Mouse (Mus musculus) megakaryocyte progenitor cell, adult 5-6 weeks (primary cell): ENCODE results near the gene Gm28048. TPM values are rescaled to one million over a fixed set of nuclear protein-coding genes. Genes with fewer than 3 reads are reported as not detected.

Source experiments
- ATAC-seq: replicated peaks from 2 replicates; pipeline ENCODE4 v1.8.0; 2016; ENCODE audit warnings: mild to moderate bottlenecking, moderate TSS enrichment, inconsistent platforms; ENCODE audit not compliant: poor library complexity
- total RNA-seq, 2 experiments: library from RNA; stranded (forward) in 1 of 2; stranded (reverse) in 1 of 2; fragments of 157-497, 149-512 nt in 1 of 2; fragments of 200-1000 nt in 1 of 2; gene quantifications; 2 replicates each; pipeline versions ENCODE4 v1.2.3 to v1.2.4; 2015 to 2017

Gm28048 gene
- total RNA-seq (2015) = 77.6 and 83.1 TPM in 2 replicates
- 52.7 and 59.5 TPM in 2 replicates for total RNA-seq (2017)

DNA sequence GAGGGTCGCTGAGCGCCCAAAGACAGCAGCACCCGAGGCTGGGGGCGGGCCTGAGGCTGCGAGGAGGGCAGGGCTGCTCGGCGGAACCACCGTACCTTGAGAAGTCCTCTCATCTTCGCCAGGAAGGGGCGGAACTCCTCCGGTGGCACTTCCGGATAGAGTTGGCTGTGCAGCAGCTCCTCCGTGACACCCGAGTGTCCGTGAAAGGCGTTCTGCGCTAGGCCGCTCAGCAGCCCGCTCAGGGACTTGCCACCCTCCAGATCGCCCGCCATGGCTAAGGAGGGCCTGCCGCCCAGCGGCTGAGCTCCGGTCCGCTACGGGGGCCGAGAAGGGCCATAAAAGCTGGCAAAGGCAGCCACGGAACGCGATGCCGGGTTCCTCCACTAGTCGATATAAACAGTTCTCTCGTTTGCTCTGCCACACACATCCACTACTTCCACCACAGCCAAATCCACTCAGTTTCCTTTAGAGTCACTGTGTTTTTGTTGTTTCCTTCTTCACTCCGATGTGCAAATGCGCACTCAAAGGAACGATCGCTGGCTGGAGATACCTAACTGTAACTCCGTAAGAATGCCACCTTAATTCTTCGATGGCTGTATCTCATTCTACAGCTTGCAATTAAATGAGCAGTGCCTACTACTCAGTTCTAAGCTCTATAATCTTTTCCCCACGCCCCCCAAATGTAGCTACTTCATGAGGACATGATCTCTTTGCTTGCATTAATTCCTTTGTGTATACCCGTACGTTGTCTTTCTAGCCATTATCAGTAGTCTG is at the start of gene Gm28048, which contains the start of gene Commd1:
Gene Gm28048 (minus strand): TSS at position 107 of the 774 bp plus-strand sequence.
Gene Commd1 (minus strand): TSS at position 399 of the 774 bp plus-strand sequence.
- ATAC-seq = peak; percentile 92

DNA sequence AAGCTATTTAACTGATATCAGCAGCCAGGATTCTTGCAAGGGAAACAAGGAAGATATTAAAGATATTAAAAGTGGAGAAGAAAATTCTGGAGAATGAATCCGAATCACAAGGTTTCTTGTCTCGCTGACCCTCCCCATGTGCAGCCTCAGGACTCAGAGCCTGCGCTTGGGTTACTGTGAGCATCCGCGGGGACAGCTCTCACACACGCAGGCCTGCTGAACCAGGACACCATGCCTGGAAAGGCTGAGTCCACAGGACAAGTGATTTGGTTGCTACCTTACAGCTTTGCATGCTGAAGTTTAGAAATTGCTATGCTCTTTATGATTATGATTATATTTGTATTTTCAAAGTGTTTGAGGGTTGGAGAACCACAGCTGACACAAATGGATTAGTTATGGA is 47.5 kb upstream of the Gm28048 start:
- ATAC-seq = no peak

DNA sequence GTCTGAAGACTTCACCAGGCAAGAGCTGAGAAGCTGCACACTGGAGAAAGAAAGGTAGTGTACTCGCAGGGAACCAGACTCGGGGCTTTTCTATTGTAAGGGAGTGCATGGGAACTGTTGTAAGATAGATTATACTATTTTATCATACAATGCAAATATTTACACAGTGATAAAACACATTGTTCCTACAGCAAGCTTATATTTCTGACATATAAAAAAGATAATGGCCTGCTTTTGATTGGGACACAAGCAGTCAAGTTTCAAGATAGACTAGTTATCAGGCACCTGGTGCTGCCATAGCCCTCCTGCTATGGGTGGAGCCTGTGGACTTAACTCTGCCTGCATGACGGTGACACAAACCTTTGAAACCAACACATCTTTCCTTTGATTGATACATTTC is 47.1 kb upstream of the Gm28048 start:
- peak; percentile 58 for ATAC-seq

DNA sequence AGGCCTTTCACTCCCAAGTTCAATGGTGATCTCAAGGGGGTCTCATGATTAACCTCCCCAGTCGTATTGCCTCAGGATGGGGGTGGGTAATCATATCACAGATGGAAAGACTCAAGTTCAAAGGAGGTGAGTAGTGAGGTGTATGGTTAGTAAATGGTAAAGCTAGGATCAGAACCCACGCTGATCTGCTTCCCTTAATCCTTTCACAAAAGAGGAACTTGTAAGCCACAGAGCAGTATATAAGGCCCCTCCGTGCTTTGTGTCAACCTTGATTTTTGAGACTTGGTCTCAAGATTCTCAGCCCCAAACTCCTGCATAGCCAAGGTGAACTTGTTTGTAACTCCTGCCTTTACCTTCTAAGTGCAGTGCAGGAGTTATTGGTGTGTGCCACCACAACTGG is 42.3 kb upstream of the Gm28048 start:
- ATAC-seq = peak; percentile 60; the same call in 1 of the 2 replicates

DNA sequence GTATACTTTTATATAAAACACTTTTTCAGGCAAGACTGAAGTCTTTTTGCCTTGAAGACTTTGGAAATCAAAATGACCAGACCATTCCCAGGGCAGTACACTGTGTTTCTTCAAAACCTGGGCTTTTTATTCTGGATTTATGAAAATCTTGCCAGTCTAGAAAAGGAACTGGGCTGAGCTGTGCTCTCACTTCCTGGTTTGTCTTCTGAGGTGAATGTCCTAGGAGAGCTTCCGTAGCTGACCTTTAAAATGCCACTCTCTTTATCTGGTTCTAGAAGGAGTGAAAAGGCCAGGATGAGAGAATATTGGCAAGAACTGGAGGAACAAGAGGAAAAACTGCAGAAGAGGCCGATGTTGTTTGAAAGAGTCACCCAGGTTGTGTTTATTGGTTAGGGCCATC is 41.3 kb upstream of the Gm28048 start:
- ATAC-seq = no peak

DNA sequence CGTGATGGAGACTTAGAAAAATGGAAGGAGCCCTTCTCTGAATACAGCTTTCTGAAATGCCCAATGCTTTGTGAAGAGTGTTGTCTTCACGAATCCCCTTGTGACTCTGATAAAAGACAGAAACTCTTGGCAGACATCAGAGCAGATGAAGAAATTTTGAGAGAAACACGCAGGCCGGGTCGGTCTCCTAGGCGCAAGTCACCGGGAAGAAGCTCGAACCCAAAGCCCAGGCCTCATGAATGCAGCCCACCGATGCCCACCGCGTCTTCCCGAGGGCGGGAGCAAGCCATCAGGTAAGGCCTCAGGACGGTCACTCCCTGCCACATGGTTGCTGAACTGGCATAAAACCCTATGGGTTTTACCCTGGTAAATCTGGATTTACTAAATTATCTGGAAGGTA is 39.0 kb upstream of the Gm28048 start:
- no peak for ATAC-seq

DNA sequence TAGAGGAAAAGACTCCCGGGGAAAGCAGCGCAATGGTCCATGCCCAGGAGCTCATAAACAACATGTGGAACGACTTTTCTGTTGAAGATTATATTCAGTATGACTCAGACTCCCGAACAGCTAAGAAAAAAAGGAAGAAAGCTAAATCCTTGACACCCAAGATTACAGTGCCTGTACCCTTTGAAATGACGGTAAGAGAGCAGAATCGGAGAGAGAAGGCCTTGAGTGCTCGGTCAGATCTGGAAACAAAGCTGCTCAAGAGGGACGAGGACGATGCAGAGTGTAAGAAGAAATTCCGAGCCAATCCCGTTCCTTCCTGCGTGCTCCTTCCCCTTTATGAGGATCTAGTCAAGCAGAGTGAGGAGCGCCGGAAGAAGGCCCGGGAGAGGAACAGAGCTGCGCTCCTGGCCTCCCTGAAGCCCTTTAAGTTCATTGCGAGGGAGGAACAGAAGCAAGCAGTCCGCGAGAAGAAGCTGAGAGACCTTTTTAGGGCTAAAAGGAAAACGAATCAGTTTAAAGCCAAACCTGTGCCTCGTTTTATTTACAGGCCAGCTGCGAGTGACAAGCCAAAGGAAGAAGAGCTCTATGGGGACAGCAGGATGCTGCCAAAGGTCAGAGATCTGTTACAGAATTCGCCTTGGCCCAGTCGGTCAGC is 38.4 kb upstream of the Gm28048 start:
- no peak for ATAC-seq

DNA sequence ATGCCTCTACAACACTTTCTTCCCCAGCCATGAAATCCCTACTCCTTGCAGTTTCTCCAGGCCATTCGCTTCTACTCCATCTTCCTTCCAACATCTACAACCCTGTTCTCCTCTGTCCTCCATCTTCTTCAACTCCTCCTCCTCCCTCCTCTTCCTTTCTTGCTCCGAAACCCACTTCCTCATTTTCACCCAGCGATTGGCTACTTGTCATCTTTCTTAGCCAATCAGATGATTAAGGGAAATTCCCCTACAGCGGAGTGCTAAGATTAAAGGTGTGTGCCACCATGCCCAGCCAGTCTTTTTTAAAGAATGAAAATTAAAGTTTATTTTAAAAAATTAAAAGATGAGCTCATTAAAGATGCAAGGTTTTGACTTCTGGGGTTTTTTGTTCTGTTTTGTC is 36.1 kb upstream of the Gm28048 start:
- 0 out of 2 replicates have a peak, but pooled peaks have one; percentile 20 for ATAC-seq

DNA sequence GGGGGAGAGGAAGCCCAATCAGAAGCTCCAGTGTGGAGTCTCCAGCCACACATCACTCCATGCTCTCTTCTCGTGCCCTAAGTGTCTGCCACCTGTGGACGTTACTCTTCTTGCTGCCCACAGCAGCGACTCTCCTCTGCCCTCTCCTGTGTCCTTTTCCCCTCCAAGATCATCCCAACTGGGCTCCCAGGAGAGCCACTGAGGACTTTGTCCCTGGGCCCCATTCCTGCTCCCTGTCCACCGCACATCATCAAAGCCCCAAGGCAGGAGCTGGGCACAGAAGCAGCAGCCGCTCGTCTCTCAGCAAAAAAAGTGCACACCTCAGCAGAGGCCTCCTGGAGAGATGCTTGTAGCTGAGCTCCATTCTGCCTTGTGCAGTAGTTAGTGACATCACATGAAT is 33.1 kb upstream of the Gm28048 start:
- no peak for ATAC-seq

DNA sequence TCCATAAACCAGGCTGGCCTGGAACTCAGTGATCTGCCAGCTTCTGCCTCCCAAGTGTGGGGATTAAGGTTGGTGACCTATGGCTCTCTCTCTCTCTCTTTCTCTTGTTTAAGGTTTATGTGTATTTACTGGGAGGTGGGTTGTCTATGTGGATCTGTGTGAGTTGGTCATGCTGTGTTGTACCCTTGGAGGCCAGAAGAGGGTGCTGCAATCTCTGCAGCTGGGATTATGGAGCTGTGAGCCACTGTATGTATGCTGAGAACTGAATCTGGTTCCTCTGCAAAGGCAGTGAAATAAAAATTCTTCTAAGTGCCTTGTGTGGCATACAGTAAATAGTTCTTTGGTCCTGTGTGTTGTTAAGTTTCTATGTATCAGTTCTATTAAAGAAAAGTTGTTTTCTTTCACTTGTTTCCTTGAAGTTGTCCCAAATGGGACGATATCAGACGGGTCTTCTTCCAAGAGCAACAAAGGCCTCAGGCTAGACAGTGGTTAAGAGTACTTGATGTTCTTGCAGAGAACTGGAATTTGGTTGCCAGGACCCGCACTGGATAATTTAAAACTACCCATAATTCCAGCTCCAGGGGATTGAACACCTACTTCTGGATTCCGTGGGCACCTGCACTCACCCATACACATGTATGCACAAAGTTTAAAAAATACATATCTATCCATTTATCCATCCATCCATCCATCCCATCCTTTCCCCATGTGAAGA is 31.8 kb upstream of the Gm28048 start:
- ATAC-seq = peak; percentile 97

DNA sequence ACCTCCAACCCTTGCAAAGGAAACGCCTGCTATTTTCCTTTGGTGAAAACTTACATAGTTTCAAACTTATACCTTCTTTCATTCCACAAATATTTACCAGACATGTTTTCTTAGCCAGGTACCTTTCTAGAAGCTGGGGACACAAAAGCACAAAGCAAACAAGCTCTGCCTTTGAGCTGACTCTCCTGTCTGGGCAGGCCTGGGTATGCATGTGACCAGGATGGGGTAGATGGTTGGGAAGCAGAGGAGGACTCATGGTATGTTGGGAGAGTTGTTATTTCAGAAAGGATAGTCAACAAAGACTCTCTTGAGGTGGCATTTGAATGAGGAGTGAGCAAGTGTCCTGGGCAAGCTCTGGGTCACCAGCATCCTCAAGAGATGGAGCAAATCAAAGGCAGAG is 31.2 kb upstream of the Gm28048 start:
- no peak for ATAC-seq

DNA sequence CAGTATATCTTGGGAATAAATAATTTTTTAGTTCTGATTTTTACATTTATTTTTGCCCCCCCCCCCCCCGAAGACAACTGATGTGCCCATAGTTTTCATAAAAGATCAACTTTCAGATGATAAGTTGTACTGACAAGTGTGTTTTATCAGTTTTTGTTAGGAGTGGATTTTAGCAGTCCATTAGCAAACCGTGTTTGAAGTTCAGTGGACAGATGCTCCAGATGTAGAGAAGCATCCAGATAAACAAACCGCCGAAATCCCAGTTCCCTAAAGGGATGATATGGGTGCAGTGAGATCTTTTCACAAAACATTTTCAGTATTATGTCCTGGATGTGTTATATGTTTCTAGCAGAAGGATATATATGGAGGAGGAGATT is 26.9 kb upstream of the Gm28048 start:
- no peak for ATAC-seq

DNA sequence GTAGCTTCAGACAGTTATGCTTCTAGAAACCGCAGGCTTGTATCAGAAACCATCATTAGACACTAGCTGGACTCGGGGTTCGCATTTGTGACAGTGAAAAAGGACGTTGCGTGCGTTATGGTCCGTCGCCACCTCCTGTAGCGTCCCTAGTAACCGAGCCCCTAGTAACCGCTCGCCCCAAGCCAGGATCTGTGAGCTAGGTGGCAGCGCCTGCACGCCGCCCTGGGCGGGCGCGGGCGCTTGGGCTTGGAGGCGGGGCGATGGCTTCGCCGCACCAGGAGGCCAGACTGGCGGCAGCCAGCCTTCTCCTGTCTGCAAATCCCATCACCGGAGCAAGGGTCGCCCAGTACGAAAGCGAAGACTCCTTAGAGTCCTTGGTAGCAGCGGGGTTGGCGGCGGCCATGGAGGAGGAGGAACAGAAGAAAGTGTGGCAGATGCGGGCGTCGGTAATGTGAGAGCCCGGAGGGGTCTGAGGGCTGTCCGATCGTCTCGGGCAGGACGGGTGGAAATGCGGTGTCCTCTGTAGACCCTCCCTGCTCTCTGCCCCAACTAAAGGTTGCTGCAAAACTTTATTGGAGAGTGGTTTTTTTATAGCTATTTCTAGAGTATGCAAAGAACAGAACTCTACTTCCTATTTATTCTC is 26.4 kb upstream of the Gm28048 start:
- ATAC-seq = peak; percentile 79

DNA sequence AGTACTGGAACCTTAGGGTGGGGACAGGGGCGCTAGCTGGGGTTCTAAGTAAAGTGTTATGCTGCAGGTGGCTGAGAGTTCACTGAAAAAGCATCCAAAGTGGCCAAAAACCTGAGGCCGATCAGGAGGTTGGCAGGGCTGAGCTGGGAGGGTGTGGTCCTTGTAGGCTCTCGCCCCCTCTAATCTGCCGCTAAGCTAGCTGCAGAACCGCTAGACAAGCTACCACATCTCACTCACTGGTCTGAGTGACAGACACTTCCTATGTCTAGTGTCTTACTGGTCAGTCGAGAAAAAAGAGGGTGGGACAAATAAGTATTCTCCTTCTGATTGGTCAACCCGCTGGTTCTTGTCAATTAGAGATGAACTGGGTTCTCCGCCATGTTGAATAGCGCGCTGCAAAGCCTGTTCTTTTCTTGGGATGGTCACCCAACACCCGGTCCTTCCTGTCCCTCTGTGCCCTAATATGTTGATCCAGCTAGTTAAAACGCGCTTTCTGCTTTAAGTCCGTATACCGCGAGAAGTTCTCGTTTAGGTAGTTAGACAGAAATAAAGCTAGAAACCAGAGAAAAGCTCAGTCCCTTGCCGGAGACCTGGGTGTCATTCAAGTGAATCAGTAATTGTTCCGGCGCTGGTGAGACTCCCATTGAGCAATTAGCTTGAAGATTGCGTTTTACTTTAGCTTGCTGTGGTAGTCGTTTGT is 25.7 kb upstream of the Gm28048 start, which contains the start of gene Fam161a:
Gene Fam161a (plus strand): TSS at position 51 of the 700 bp plus-strand sequence.
- ATAC-seq = peak; percentile 89

DNA sequence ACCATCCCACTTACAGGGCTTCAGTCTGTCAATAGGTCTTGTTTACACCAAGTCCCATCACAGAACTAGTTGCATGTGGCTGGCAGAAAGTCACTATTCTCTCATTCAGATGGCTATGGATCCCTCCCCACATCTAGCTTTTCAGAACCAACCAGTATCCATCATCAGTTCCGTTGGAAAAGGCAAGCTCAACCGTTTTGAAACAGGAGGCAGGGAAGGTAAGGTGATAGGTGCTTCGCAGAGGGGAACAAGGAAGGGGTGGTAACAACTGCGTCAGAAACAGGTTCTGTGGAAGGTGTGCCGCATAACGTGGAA is 25.2 kb upstream of the Gm28048 start:
- ATAC-seq = no peak; the same call in 1 of the 2 replicates

DNA sequence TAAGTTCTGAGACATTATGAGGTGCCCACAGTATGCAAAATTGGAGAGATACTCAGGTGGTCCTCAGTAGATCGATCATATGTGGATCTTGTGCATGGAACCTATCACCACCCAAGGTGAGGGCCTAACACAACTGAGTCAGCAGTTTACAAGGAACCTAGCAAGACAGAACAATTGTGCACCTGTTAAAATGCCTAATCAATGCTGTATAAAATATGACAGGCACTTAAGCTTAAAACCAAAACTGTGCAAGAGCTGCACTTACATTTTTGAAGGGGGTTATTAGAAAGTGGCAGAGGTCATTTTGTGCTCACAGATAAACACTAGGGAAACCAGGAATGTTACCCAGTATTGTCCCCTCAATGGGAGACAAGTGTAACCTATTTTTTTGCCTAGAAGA is 23.4 kb upstream of the Gm28048 start:
- ATAC-seq = no peak

DNA sequence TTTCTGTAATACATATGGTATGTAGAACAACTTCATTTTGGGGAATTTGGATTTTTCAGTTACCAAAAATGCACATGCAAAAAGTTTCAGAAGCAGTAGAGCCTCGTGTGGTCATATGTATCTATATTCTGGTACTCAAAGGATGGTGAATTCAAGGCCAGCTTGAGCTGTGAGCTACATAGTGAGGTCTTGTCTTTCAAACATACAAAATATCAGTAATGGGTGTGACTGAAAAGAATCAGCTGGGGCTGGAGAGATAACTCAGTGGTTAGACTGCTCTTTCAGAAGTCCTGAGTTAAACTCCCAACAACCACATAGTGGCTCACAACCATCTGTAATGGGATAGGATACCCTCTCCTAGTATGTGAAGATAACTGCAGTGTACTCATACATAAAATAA is 16.4 kb upstream of the Gm28048 start:
- peak; percentile 78 for ATAC-seq

DNA sequence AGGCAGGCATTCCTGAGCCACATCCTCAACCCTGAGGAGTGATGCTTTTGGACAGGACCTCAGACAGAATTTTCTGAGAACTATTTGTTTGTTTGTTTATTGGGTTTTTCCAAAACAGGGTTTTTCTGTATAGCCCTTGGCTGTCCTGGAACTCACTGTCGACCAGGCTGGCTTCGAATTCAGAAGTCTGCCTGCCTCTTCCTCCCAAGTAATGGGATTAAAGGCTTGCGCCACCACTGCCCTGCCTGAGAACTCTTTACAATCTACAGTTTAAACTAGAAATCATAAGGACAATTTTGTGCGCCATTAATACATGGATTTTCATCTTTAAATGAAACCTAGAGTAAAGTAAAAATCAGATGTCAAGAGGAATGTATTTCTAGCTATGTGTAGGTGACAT is 13.6 kb upstream of the Gm28048 start:
- no peak for ATAC-seq

DNA sequence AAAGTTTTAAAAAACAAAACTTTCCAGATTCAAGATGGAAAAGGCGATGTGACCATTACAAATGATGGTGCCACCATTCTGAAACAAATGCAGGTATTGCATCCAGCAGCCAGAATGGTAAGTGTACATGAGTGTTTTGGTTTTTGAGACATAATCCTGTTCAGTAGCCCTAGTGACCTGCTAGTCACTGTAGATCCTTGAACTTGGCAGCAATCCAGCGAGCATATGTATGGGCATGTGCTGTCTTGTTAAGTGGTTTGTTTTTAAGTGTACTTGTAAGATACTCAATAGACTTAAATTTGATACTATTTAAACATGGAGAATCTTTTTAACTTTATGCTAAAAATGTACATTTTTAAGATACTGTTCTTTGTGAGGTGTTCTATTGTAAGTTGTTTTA is 12.4 kb upstream of the Gm28048 start:
- ATAC-seq = no peak

DNA sequence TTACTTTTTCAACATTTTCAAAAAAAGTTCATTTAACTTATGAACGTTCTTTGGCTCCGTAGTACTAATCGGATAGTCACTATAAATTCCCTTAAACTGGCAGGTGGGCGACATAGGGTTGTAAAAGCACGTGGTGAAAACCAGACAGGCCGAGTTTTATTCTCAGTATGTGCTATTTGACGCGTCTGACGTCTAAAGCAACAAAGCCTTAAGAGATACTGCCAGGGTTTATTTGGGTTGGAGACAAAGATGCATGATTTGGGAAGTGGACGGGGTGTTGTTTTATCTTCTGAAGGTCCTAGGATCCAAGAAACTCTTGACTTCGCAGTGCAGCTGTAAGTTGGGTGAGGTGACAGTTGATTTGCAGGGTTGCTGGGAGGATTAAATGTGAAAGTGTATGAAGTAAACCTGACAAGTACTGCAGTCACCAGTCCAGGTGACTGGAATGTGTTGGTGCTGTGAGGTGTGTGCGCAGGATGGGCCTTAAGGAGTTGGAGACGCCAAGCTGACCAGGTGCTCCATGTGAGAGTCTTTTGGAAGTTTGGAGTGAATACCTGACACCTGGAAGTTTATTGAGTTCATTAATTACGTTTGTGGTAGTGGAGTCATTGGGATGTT is 9.4 kb upstream of the Gm28048 start:
- ATAC-seq = no peak
